Mouse (Mus musculus) frontal cortex, postnatal 25 days (tissue): ENCODE data around the gene Plekha8.

Experiments
- DNase-seq, 2 experiments: peaks; one replicate each; pipeline ENCODE4 v3.0.0; 2022; ENCODE audit warnings: low spot score in 2 of 2

Plekha8 gene

DNA sequence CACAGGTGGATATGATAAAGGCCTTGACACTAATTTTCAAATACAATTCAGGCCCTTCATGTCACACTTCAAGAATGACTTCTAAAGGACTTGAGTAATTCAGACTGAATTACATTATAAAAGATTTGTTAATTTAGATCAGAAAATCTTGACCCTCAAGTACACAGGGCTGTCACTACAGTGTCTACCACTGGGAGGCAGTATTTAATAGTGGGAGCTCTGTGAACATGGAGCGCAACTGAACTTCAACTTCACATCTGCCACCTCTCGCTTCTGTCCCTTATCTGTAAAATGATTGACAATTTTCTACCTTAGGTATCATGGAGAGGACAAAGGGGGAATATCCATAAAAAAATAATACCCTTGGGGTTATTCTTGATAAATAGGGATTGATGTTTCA lies 8.7 kb upstream of the Plekha8 start:
- DNase-seq, result no peak

DNA sequence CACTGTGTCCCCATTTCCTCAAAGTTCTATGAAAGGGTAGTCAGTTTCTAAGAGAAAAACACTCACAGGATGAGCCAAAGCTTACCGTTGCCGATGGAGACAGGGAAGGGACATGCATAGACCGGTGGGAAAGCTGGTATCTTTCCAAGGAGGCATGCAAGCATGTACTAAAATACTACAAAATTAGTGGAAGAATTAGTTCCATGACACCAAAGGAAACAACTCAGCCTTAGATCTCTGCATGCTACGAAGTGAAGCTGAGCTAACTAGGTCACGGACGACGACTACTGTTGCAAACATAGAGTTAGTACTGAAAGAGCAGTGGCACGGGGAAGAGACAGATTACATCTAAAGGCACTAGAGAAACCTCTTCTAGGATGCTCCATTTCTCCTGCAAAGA lies 8.0 kb upstream of the Plekha8 start:
- no peak for DNase-seq

DNA sequence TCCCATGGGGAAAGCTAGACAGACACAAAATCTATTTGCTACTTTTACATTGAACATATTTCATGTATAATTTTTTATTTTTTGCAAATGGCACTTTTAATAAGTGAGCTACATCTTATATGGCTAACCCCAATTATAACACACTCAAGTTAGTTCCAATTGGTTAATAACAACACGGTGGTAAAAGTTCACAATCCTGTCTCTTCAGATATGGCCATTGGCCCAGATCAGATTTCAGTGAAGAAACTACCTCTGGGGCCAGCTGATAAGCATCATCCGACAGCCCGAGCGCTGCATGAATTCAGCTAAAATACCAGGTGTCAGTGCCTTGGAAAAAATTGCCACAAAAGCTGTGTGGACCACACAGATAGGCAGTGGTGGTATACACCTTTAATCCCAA lies 7.2 kb upstream of the Plekha8 start:
- DNase-seq, result no peak

DNA sequence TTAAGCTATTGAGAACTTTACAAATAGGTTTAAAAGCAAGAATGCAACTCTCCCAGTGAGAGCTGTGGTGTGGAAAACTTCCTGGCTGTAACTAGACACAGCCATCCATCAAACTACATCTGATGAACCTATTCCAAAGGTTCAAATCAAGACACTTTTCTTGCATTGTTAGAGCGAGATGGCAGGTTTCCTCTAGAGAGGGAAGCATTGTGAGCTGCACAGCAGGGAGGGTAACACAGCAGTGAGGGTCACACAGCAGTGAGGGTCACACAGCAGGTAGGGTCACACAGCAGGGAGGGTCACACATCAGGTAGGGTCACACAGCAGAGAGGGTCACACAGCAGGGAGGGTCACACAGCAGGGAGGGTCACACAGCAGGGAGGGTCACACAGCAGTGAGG lies 6.7 kb upstream of the Plekha8 start:
- DNase-seq, result no peak

DNA sequence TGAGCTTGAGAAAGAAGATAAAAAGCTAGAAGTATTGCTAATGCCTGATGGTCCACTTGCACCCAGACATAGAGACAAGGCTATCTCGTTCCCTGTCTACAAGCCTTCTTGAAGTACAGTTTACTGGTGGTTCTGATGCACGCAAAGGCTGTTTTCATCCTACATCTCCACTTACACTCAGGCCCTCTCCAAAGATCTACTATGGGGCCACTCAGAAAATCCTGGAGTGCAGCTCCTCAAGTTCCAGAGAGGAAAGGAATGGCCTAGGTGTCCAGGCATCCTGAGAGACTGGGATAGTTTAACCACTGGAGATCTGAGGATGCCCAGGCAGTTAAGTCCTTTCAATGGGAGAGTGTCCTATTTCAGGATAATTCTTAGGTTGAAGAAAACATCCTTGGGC lies 4.2 kb upstream of the Plekha8 start:
- no peak for DNase-seq

DNA sequence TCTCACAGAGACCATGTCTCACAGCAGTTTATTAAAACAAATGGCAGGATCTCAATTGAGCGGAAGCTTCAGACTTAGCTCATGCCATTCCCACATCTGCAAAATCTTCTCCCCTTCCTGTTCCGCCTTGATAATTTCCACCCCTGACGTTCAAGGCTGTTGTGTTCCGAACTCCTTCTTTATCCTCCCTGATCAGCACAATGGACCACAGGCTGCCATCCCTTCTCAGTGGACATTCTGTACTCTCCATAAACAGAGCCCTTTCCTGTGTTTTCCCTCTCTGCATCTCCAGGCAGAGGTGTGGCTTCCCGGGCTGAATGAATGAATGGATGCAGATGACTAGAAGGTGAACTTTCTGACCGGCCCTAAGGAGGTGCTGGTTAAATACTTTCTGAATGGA lies 3.1 kb upstream of the Plekha8 start:
- DNase-seq, result no peak

DNA sequence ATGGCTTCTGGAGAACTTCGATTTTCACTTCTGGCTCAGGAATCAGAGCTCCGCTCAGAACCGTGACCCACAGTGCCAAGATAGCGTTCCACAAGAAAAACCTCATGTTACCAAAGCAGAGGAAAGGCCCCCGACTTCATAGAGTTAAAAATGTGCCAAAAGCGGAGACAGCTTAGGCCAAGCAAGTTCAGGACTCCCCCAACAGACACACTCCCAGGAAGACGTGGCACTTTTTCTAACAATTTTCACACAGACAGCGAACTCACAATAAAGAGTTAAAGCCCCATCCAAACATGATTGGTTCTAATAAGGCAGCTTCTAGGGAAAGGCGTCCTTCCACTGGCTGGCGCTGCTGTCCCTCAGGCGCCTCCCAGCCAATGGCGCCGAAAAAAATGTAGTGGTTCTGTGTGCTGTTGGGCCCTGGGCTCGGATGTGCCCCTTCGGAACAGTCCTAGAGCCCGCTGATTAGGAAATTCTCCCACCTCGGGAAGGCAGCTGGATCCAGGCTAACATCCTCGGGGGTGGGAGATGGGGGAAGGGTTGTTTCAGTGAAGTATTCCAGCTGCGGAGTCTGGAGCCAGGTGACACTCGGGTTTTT lies 1.9 kb upstream of the Plekha8 start:
- DNase-seq, result peak; percentile 89 to 90

DNA sequence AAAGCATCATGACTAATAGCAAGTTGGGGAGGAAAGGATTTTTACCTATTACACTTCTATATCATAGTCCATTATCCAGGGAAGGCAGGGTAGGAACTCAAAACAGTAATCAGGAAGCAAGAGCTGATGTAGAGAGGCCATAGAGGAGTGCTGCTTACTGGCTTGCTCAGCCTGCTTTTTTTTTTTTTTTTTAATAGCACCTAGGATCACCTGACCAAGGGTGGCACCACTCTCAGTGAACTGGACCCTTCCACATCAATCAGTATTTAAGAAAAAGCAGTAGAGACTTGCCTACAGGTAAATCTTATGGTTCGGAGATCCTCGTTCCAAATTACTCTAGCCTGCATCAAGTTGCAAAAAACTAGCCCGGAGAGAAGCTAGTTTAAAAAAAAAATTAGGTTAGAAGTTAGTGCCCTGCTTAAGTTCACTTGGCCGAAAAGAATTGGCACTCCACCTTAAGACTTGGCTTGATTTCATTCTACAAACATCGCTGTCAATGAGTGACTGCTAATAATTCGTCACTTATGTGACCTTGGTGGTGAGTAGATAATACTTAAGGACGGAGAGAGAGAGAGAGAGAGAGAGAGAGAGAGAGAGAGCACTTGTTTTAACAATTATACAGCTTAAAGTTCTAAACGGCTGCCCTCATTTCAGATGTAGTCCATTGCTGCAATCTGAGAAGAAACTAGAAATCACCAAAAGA lies 994 bp upstream of the Plekha8 start:
- no peak for DNase-seq

DNA sequence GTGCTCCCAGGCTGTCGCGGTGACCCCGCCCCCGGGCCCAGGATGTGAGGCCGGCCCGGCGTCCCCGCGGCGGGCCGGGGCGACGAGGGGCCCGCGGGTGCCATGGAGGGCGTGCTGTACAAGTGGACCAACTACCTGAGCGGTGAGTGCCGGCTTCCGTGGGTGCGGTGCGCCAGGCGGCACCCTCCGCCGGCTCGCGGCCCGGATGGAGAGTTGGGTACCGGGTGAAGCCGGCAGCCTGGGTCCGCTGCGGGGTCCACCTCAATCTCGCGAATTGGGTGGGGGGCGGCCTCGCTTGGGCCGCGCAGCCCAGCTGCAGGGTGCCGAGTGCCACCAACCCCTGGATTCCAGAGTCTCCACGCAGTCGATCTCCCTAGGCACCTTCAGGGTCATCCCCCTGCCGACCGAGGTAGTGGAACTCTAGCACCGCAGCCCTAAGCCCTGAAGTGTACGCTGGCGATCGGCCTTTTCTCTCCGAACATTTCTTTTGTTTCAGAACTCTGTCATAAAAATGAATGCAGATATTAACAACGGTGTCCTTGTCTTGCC lies 493 bp downstream of the Plekha8 start:
- DNase-seq, result peak in 1 of 2 experiments; percentile 8

DNA sequence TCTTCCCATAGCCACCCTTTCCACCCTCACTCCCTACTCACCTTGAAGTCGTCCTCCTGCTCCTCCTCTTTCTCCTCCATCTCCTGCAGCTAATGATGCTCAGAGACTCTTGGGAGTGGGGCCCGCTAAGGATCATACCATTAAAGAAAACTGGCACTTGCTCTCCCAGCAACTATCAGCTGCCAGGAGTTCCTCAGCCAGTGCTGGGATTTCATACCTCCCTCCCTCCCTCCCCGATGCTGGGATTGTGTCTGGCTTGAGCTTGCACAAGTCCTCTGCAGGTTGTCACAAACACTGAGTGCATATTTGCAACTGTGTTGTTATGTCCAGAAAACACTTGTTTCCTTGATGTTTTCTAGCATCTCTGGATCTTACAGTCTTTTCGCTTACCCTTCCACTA lies 2.3 kb downstream of the Plekha8 start, which contains the start of gene Fkbp14:
Gene Fkbp14, minus strand, starts transcription at position 101 of the 400 bp plus-strand sequence.
- DNase-seq, result no peak

DNA sequence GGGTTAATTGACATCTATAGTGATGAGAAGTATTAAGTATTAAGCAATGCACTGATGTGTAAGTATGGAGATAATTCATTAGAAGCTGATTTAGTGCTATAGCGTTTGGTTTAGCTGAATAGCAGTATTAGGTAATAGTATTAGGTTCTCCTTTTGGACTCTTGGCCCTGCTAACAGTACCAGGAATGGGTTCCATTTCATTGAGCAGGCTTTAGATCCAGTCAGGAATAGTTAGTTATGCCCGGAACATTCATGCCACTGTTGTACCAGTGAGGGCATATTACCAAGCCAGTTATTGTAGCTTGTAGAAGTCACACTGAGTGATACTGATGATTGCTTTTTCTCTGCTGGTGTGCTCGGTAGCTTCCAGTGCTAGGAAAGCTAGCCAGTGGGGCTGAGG lies 2.8 kb downstream of the Plekha8 start:
- DNase-seq, result no peak

DNA sequence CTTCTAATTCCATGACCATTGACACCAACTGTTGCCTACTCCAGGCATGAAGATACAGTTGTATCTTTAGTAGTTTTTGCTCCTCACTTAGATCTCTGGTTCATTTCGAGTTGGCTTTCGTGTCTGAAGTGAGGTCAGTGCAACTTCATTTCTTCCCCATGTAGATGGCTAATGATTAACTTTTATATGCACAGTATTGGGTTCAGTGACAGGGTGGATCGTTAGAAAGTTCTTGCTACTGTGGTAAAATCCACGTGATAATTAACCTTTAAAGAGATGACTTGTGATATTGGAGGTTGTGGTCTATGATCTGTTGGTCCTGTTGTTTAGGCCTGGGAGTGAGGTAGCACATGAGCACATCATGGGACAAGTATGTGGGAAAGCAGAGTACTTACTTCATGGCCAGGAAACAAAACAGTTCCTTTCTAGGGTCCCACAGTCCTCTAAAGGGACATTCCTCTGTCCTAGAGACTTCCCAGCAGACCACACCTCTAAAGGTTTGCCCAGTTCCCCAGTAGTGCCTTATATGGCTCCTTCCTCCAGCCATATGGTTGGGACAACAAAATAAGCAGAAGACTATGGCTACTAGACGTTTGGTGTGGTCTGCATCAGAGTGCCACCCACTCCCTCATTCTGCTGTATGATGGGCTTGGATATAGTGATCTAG lies 5.9 kb downstream of the Plekha8 start:
- no peak for DNase-seq

DNA sequence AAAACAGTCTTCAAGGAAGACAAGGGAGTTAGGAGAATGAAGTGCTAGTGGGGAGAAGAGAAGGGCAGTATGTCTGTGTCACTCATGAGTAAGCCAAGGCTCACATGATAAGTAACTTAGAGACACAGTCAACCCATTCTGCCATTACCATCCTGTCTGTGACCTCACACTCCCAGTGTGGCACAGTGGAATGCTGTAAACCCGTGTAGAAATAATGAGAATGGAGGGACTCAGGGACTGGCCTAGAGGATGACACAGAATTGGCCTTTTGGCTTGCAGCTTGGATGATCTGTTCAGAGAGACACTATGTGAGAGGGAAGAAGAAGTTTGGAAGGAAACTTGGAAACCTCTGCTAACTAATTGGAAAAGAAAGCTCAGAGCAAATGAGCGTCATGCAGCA lies 8.0 kb downstream of the Plekha8 start:
- no peak for DNase-seq

DNA sequence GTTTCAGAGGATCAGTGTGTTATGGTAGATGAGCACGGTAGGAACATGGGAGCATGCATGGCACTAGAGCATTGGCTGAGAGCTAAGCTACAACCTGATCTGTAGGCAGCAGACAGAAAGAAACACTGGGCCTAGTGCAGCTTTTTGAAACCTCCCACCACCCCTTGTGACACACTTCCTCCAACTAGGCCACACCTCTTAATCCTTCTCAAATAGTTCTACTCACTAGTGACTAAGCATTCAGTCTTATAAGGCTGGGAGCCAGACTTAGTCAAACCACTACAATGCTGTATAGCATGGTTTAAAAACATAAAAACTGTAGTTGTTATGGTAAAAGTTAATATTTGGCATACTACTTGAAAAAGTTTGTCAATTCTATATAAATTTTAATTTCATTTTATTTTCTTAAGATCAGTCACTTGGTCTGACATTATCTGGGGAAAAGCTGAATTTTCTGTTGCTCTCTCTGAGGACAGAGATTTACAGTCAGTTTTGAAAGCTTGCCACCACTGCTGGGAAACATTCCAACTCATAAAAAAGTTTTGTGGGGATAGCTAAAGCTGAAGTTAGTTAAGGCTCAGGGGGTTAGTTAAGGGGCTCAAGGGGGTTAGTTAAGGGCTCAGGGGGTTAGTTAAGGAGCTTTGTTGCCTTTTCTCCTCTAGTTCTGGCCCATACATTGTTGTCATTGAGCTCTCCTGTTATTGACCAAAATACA lies 9.2 kb downstream of the Plekha8 start:
- DNase-seq, result no peak

DNA sequence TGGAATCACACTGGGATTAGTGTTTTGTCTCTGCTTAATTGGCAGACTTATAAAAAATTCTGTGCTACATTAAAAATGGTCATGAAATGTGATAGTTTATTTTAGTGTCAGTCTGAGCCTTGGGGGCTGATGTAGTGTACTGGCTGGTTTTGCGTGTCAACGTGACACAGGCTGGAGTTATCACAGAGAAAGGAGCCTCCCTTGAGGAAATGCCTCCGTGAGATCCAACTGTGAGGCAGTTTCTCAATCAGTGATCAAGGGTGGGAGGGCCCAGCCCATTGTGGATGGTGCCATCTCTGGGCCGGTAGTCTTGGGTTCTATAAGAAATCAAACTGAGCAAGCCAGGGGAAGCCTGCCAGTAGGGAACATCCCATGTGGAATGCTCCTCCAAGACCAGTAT lies 11.3 kb downstream of the Plekha8 start:
- DNase-seq, result no peak

DNA sequence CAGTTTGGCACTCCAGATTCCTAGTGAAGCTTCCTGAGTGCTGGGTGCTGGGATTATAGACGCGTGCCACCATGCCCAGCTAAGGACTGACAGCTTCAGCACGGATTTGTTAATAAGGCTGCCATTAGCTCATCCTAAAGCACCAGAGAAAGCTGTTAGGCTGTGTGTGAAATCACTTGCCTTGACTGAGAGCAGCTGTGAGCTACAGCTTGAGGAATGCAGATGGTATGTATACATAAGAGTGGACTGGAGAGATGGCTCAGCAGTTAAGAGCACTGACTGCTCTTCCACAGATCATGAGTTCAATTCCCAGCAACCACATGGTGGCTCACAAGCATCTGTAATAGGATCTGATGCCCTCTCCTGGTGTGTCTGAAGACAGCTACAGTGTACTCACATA lies 22.5 kb downstream of the Plekha8 start:
- DNase-seq, result no peak

DNA sequence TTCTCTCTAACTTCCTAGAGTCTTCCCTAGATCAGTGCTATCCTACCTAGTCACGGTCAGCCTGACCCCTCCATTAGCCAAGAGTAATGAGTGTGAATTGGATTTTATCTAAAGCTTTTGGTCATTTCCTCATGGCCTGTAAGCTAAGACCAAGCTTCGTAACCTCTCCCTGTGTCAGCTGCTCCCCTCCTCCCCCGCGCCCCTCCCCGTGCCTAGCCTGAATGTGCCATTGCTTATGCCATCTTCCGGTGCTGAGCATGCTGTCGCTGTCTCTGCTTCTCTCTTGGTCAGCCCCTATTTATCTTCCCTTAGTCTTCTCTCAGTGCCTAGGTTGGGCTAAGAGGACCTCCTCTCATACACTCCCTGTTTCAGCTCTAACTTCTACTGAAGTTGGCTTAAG lies 24.6 kb downstream of the Plekha8 start:
- no peak for DNase-seq

DNA sequence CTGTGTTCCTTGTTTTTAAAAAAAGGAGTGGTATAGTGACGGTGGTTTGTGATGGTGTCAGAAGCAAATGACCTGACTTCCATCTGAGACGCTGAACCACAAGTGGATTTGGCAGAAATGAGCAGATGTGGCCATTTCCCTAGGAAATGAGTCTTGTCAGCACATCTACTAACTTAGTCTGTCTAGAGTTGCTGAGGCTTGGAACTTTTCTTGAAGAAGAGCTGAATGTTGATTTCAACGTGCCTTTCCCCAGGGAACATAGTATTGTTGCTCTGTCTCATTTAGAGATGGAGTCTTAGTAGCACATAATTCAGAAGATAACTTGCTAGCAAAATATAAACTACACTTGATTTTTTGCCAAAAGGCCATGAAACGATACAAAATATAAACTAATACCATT lies 25.4 kb downstream of the Plekha8 start:
- no peak for DNase-seq

DNA sequence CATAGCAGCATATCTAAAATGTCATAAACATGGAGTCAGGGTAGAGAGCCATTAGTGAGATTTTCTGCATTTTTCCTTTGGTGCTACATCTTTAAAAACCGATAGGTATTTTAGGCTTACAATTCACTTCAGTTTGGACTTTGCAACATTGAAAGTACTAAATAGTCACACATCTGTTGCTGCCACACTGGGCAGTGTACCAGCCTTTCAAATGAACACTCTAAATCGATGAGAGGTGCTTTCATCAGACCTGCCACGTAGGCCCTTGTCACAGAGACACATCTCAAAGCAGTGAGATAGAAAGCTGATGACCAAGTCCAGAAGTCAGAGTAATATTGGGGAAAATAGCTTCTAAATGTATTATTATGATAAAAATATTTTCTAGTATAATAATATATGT lies 33.5 kb downstream of the Plekha8 start:
- DNase-seq, result no peak

DNA sequence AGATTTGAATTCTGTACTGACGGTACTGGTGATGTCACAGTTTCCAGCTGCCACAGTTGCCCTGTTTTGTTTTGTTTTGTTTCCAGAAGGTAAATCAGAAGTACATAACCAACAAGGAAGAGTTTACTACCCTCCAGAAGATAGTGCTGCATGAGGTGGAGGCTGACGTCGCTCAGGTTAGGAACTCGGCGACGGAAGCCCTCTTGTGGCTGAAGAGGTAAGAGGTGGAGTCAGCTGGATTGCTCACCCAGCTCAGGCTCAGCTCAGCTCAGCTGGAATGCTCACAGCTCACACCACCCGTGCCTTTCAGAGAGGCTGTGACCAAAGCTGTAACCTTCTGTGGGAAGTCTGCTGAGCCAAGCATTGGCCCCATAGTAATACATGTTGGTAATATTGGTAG lies 34.8 kb downstream of the Plekha8 start:
- DNase-seq, result no peak

DNA sequence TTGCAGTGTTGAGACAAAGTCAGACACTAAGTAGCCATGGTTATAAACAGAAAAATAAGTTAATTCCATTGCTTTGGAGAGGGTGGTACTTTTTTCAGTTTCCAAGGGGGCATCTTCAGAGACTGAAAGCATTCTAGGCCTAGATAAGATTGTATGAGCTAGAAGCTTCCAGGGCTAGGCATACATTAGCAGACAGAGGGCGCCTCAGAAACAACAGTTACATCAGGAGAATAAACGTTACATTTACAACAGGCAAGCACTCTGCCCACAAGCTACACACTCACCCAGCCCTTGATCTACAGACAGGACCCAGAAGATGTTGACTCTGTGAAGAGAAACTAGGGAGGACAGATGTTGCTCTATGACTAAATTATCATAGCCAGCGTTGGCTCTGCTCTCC lies 36.6 kb downstream of the Plekha8 start:
- no peak for DNase-seq

DNA sequence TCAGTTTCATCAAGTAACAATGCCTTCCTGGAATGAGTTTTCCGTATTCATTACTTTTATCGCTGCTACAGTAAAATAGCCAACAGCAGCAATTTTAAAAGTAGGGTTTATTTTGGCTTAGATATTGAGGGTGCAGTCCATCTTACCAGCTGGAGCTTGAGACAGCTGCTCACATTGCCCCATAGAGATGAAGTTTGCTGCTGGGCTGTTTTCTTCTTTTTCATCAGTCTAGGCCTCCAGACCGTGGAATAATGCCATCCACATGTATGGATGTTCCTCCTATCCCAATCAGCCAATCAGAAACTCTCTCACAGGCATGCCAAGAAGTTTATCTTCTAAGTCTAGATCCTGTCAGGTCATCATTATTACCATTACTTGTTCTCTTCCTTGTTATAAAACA lies 45.0 kb downstream of the Plekha8 start:
- no peak for DNase-seq
